Comparison of ENCODE assay signal across 8 mouse cellular contexts in genomic region chr11:86577231-86577630, GRCm38 (mm10). TPM values are rescaled to one million over a fixed set of nuclear protein-coding genes. Genes with fewer than 3 reads are reported as not detected.
DNase-seq lines count a peak whose midpoint lies in the region; ATAC-seq and TF ChIP-seq lines count a peak whose summit lies in the region.

No protein-coding gene starts in this region.

- no peaks in the 10 kb centered on the region for H3K36me3 ChIP-seq in liver, embryonic 14.5 days (replicated peaks; ENCODE audit: control insufficient read depth, insufficient read depth, low read depth)
- no peaks in the 10 kb centered on the region for H3K36me3 ChIP-seq in stomach, postnatal 0 days (ENCODE audit: control insufficient read depth, insufficient read depth, low read length)

- no peak for TF ChIP-seq CTCF in liver, embryonic 14.5 days (IDR thresholded peaks at IDR 0.05; ENCODE audit: low read depth)
- no peak for TF ChIP-seq CTCF in stomach, postnatal 0 days (IDR thresholded peaks at IDR 0.05; ENCODE audit: low read depth)

- peaks cover 16 to 50% of the 10 kb centered on the region in 2 experiments for H3K4me1 ChIP-seq in liver, embryonic 14.5 days (replicated peaks; ENCODE audit: control insufficient read depth in 2 of 2, insufficient read depth in 2 of 2, low read length in 1 of 2)
- peaks cover 21% of the 10 kb centered on the region for H3K4me1 ChIP-seq in stomach, postnatal 0 days (replicated peaks; ENCODE audit: control insufficient read depth, insufficient read depth)

- no peak for TF ChIP-seq EP300 in liver, embryonic 14.5 days (IDR thresholded peaks at IDR 0.05; ENCODE audit: low read depth)
- no peak for TF ChIP-seq EP300 in stomach, postnatal 0 days (optimal IDR thresholded peaks at IDR 0.05)

- no peaks in the 10 kb centered on the region for H3K27me3 ChIP-seq in liver, embryonic 14.5 days (ENCODE audit: control insufficient read depth, insufficient read depth, low read length)
- no peaks in the 10 kb centered on the region for H3K27me3 ChIP-seq in stomach, postnatal 0 days (ENCODE audit: control insufficient read depth, insufficient read depth, low read length)

- ATAC-seq in liver, embryonic 14.5 days (ENCODE audit: insufficient read depth) = peak; percentile 11; the same call in 1 of the 2 replicates
- ATAC-seq in stomach, postnatal 0 days (ENCODE audit: low FRiP score, low TSS enrichment) = peak; percentile 9
- no peak for ATAC-seq in cerebellum, adult (ENCODE audit: insufficient number of reproducible peaks, low FRiP score, low TSS enrichment)

- no peak overlapping the region for H3K9ac ChIP-seq in liver, embryonic 14.5 days (replicated peaks)
- H3K9ac ChIP-seq in stomach, postnatal 0 days (ENCODE audit: low read length) = no peak overlapping the region

- 32% methylated on average over 4 of the region's 4 CpGs for WGBS in liver, embryonic 14.5 days (ENCODE audit: insufficient replicate concordance)
- WGBS in stomach, postnatal 0 days = 40% methylated on average over 4 of the region's 4 CpGs

- peak; percentile 46 to 79 for DNase-seq in adrenal gland, adult (ENCODE audit: inconsistent age in 2 of 2, low spot score in 1 of 2)
- no peak for DNase-seq in adrenal gland, postnatal 25 days
- DNase-seq in adrenal gland, postnatal 14 days = peak; percentile 55
- peak; percentile 35 to 41 for DNase-seq in heart, postnatal 14 days
- no peak for DNase-seq in liver, embryonic 14.5 days (ENCODE audit: low read depth in 3 of 3, low spot score in 3 of 3)
- DNase-seq in stomach, postnatal 0 days (ENCODE audit: low spot score) = peak; percentile 49
- DNase-seq in cerebellum, adult 8-10 months = no peak

- intact Hi-C loops in heart, postnatal 14 days (cut with DNase I) = no loop called here

- H3K27ac ChIP-seq in liver, embryonic 14.5 days = no peak overlapping the region
- H3K27ac ChIP-seq in stomach, postnatal 0 days (replicated peaks) = peak overlapping the region; percentile 94

- H3K4me3 ChIP-seq in liver, embryonic 14.5 days (ENCODE audit: insufficient read depth in 1 of 2, low read depth in 2 of 2, low read length in 2 of 2) = no peak overlapping the region
- H3K4me3 ChIP-seq in stomach, postnatal 0 days (ENCODE audit: low read depth, low read length) = no peak overlapping the region

- H3K9me3 ChIP-seq in liver, embryonic 14.5 days (ENCODE audit: control insufficient read depth, low read length) = no peaks in the 10 kb centered on the region
- H3K9me3 ChIP-seq in stomach, postnatal 0 days (ENCODE audit: control insufficient read depth, low read length) = no peaks in the 10 kb centered on the region

- no peak overlapping the region for H3K4me2 ChIP-seq in liver, embryonic 14.5 days (ENCODE audit: low read depth)
- no peak overlapping the region for H3K4me2 ChIP-seq in stomach, postnatal 0 days (replicated peaks; ENCODE audit: low read depth)

RNA-seq across cellular contexts. Expression of gene Tubd1, which starts 32.4 kb away (rescaled TPM):
- 8.5 and 10.5 TPM in 2 replicates for total RNA-seq in adrenal gland, postnatal 25 days (2021)
- total RNA-seq in adrenal gland, postnatal 14 days (2021) = 9.1 and 9.8 TPM in 2 replicates
- 1 to 10 TPM; 5.9 to 7.1 TPM for total RNA-seq in heart, postnatal 14 days (2021)
- 4.3 and 5.6 TPM in 2 replicates for polyA plus RNA-seq in liver, embryonic 14.5 days (2012; rRNA removed)
- 10.3 and 11.0 TPM in 2 replicates for polyA plus RNA-seq in liver, embryonic 14.5 days (2014; fragmentation: Nextera tagmentation; extraction: Ambion mirVana)
- polyA plus RNA-seq in stomach, postnatal 0 days (2015; fragmentation: Nextera tagmentation; extraction: Ambion mirVana) = 7.6 and 7.8 TPM in 2 replicates

RNA-seq across cellular contexts. Expression of gene Rps6kb1, which starts 32.6 kb away (rescaled TPM):
- 41.3 and 44.1 TPM in 2 replicates for total RNA-seq in adrenal gland, postnatal 25 days (2021)
- total RNA-seq in adrenal gland, postnatal 14 days (2021) = 39.4 and 45.2 TPM in 2 replicates
- 10 to 100 TPM; 22.5 to 24.4 TPM for total RNA-seq in heart, postnatal 14 days (2021)
- polyA plus RNA-seq in liver, embryonic 14.5 days (2012; rRNA removed) = 5.8 and 8.4 TPM in 2 replicates
- polyA plus RNA-seq in liver, embryonic 14.5 days (2014; fragmentation: Nextera tagmentation; extraction: Ambion mirVana) = 17.2 and 20.8 TPM in 2 replicates
- polyA plus RNA-seq in stomach, postnatal 0 days (2015; fragmentation: Nextera tagmentation; extraction: Ambion mirVana) = 40.7 and 42.3 TPM in 2 replicates

Comparison
In these comparisons a context has a peak if more than half of its experiments do, and no peak if none do; other contexts are left out.
1. DNase-seq: peak in adrenal gland, adult (2 of 2), adrenal gland, postnatal 14 days (single experiment), heart, postnatal 14 days (2 of 2) and stomach, postnatal 0 days (single experiment); none in adrenal gland, postnatal 25 days (single experiment), liver, embryonic 14.5 days (0 of 3) and cerebellum, adult 8-10 months (single experiment).